Mouse (Mus musculus) midbrain, embryonic 14.5 days (tissue): ENCODE measurements around the gene Eogt. TPM values are rescaled to one million over a fixed set of nuclear protein-coding genes. Genes with fewer than 3 reads are reported as not detected.

ENCODE experiments used
- ATAC-seq: fragments of 200-750 bp; cut with Nextera tagmentation; 2 replicates; pipeline ENCODE4 v1.8.0; 2017; ENCODE audit warnings: moderate number of reproducible peaks, moderate library complexity; ENCODE audit not compliant: low FRiP score, low TSS enrichment
- DNase-seq: peaks from one replicate; pipeline ENCODE4 v3.0.0-alpha.2; 2015
- H3K27ac ChIP-seq: fragments of 300-500 bp; sonication (generic); replicated peaks from 2 replicates; pipeline ENCODE4 v1.5.1; 2014; ENCODE audit warnings: mild to moderate bottlenecking, low read depth, low read length, moderate library complexity
- H3K27me3 ChIP-seq: fragments of 300-500 bp; sonication (generic); 2 replicates; pipeline ENCODE4 v1.6.1; 2014; ENCODE audit warnings: low read length, control low read depth, mixed read lengths; ENCODE audit not compliant: control insufficient read depth, insufficient read depth
- H3K36me3 ChIP-seq: fragments of 300-500 bp; sonication (generic); 2 replicates; pipeline ENCODE4 v1.6.1; 2014; ENCODE audit warnings: low read length, control low read depth; ENCODE audit not compliant: control insufficient read depth, insufficient read depth
- H3K4me1 ChIP-seq: fragments of 300-500 bp; sonication (generic); 2 replicates; pipeline ENCODE4 v1.6.1; 2014; ENCODE audit warnings: mild to moderate bottlenecking, antibody characterized with exemption, low read length, control low read depth; ENCODE audit not compliant: control insufficient read depth, insufficient read depth
- H3K4me2 ChIP-seq: fragments of 300-500 bp; sonication (generic); 2 replicates; pipeline ENCODE4 v1.6.1; 2014; ENCODE audit warnings: mild to moderate bottlenecking, low read length, moderate library complexity
- H3K4me3 ChIP-seq: fragments of 300-500 bp; sonication (generic); replicated peaks from 2 replicates; pipeline ENCODE4 v1.5.1; 2014; ENCODE audit warnings: low read depth, low read length
- H3K9ac ChIP-seq: fragments of 300-500 bp; sonication (generic); replicated peaks from 2 replicates; pipeline ENCODE4 v1.6.1; 2014; ENCODE audit warnings: mild to moderate bottlenecking, low read length, moderate library complexity
- H3K9me3 ChIP-seq: fragments of 300-500 bp; sonication (generic); 2 replicates; pipeline ENCODE4 v1.6.1; 2016; ENCODE audit warnings: low read length, control low read depth, mixed read lengths; ENCODE audit not compliant: control insufficient read depth
- WGBS: fragments of 180-500 bp; shearing (Covaris S2); extraction: QIAGEN DNeasy Blood & Tissue Kit; methylation state at CpG from one replicate; pipeline ENCODE4 v1.1.7; 2014; 5-methylcytosine and 5-hydroxymethylcytosine counted together
- polyA plus RNA-seq: library from polyadenylated mRNA; unstranded; fragments of >200 nt; fragmentation: Nextera tagmentation; extraction: Ambion mirVana; gene quantifications from 2 replicates; pipeline ENCODE4 v1.2.1, GENCODE M21; 2014

Gene Eogt
- polyA plus RNA-seq = 5.2 and 9.1 TPM in 2 replicates

GRCm38 (mm10) chr6:97148383-97149251, at the start of gene Eogt:
Gene Eogt, minus strand, starts transcription at chr6:97149182.
- no peaks in the 10 kb centered on the region for H3K9me3 ChIP-seq
- DNase-seq (peak; percentile 80), ATAC-seq (peak; percentile 69)
- H3K4me1 ChIP-seq = peaks cover 12% of the 10 kb centered on the region
- H3K27me3 ChIP-seq = no peaks in the 10 kb centered on the region
- H3K4me2 ChIP-seq = peak within 1 kb of the TSS; percentile 97
- peak within 1 kb of the TSS; percentile 84 for H3K9ac ChIP-seq
- peak within 1 kb of the TSS; percentile 60 for H3K4me3 ChIP-seq
- H3K36me3 ChIP-seq = 0 out of 2 replicates have a peak, but pooled peaks cover 2% of the 10 kb centered on the region
- peak within 1 kb of the TSS; percentile 76 for H3K27ac ChIP-seq
- under 1% methylated on average over 56 of the region's 56 CpGs for WGBS

- no peaks in the 10 kb centered on the region for H3K9me3 ChIP-seq
- peak overlapping the region; percentile 67 for H3K4me2 ChIP-seq
- peaks cover 12% of the 10 kb centered on the region for H3K4me1 ChIP-seq
- 13% methylated on average over 11 of the region's 11 CpGs for WGBS
- peak overlapping the region; percentile 93 for H3K9ac ChIP-seq
- H3K27ac ChIP-seq = peak overlapping the region; percentile 89
- peaks cover 20% of the 10 kb centered on the region for H3K36me3 ChIP-seq
- no peaks in the 10 kb centered on the region for H3K27me3 ChIP-seq
- ATAC-seq (peak; percentile 53; the same call in 1 of the 2 replicates), DNase-seq (no peak)
- peak overlapping the region; percentile 96 for H3K4me3 ChIP-seq
These were observed 30.4 kb upstream of the Eogt start for GRCm38 (mm10) chr6:97179367-97179828.

- Histone ChIP-seq H3K4me3 (peak within 1 kb of the TSS; percentile 96), H3K9me3 (no peaks in the 10 kb centered on the region), H3K4me1 (peaks cover 12% of the 10 kb centered on the region), H3K9ac (peak within 1 kb of the TSS; percentile 93), H3K36me3 (peaks cover 20% of the 10 kb centered on the region), H3K4me2 (peak within 1 kb of the TSS; percentile 67), H3K27me3 (no peaks in the 10 kb centered on the region), H3K27ac (peak within 1 kb of the TSS; percentile 89)
- ATAC-seq (peak; percentile 95), DNase-seq (peak; percentile 98)
- WGBS = under 1% methylated on average over 80 of the region's 80 CpGs
These were observed 29.7 kb upstream of the Eogt start, which contains the start of gene Tmf1 for GRCm38 (mm10) chr6:97178491-97179366. Gene Tmf1, minus strand, starts transcription at chr6:97179122.

- Histone ChIP-seq H3K4me1 (peaks cover 12% of the 10 kb centered on the region), H3K4me2 (no peak overlapping the region), H3K9me3 (no peaks in the 10 kb centered on the region), H3K27me3 (no peaks in the 10 kb centered on the region), H3K4me3 (no peak overlapping the region), H3K9ac (no peak overlapping the region), H3K36me3 (peaks cover 42% of the 10 kb centered on the region), H3K27ac (no peak overlapping the region)
- DNase-seq (no peak), ATAC-seq (no peak)
- 82% methylated on average over 11 of the region's 11 CpGs for WGBS
These were observed 26.7 kb upstream of the Eogt start for GRCm38 (mm10) chr6:97175716-97176115.

GRCm38 (mm10) chr6:97150156-97150555, 1.2 kb upstream of the Eogt start:
- Histone ChIP-seq H3K27me3 (no peaks in the 10 kb centered on the region), H3K4me3 (no peak overlapping the region), H3K9ac (no peak overlapping the region), H3K9me3 (no peaks in the 10 kb centered on the region), H3K4me2 (no peak overlapping the region), H3K4me1 (peaks cover 12% of the 10 kb centered on the region), H3K27ac (no peak overlapping the region), H3K36me3 (0 out of 2 replicates have a peak, but pooled peaks cover 2% of the 10 kb centered on the region)
- no peak for ATAC-seq
- no peak for DNase-seq
- 79% methylated on average over 6 of the region's 6 CpGs for WGBS

- Histone ChIP-seq H3K4me2 (no peak overlapping the region), H3K4me1 (peaks cover 12% of the 10 kb centered on the region), H3K27me3 (no peaks in the 10 kb centered on the region), H3K9ac (no peak overlapping the region), H3K4me3 (no peak overlapping the region), H3K27ac (no peak overlapping the region), H3K9me3 (no peaks in the 10 kb centered on the region), H3K36me3 (0 out of 2 replicates have a peak, but pooled peaks cover 2% of the 10 kb centered on the region)
- no peak for ATAC-seq
- no peak for DNase-seq
- WGBS = 94% methylated on average over 2 of the region's 2 CpGs
These were observed 739 bp upstream of the Eogt start for GRCm38 (mm10) chr6:97149721-97150120.

GRCm38 (mm10) chr6:97147755-97148382, 1.1 kb downstream of the Eogt start:
- no peaks in the 10 kb centered on the region for H3K27me3 ChIP-seq

GRCm38 (mm10) chr6:97145156-97145555, 3.8 kb downstream of the Eogt start:
- ATAC-seq (no peak), DNase-seq (no peak)
- WGBS = 91% methylated on average over 7 of the region's 7 CpGs
- Histone ChIP-seq H3K4me1 (peaks cover 12% of the 10 kb centered on the region), H3K4me3 (no peak overlapping the region), H3K4me2 (no peak overlapping the region), H3K27me3 (no peaks in the 10 kb centered on the region), H3K9me3 (no peaks in the 10 kb centered on the region), H3K9ac (no peak overlapping the region), H3K36me3 (no peaks in the 10 kb centered on the region), H3K27ac (no peak overlapping the region)

More at GRCm38 (mm10) chr6:97147755-97148382, 1.1 kb downstream of the Eogt start:
- Histone ChIP-seq H3K4me3 (peak overlapping the region; percentile 60), H3K4me1 (peaks cover 12% of the 10 kb centered on the region), H3K27ac (peak overlapping the region; percentile 76), H3K36me3 (0 out of 2 replicates have a peak, but pooled peaks cover 2% of the 10 kb centered on the region), H3K9me3 (no peaks in the 10 kb centered on the region), H3K9ac (peak overlapping the region; percentile 84), H3K4me2 (peak overlapping the region; percentile 97)
- DNase-seq (peak; percentile 72), ATAC-seq (peak; percentile 65)
- 15% methylated on average over 18 of the region's 18 CpGs for WGBS
